Mouse (Mus musculus): ENCODE measurements around the gene Pigb. TPM values are rescaled to one million over a fixed set of nuclear protein-coding genes. Genes with fewer than 3 reads are reported as not detected.

The Pigb gene
- polyA plus RNA-seq, 1 experiment from 2014 or later, result 14.7 TPM

DNA sequence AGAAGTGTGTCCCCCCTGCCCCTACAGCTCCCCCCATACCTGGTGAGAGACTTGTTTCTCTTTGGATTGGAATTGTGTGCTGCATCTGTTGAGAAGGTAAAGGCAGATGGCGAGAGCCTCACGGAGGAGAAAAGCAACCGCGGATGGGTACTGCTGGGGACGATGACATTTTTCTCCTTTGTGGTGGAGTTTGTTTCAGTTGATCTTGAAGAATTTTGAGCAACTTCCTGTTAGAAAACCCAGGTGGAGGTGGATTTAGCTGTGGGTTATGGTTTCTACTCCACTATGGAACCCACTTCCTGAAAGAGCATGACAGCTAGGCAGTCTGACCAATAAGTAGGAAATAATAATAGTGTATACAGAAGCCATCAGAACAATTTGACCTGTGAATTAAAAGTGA lies 33.0 kb upstream of the Pigb start:
- H3K27ac ChIP-seq (ENCODE audit: low read length), result no peak overlapping the region
- no peak overlapping the region for H3K9ac ChIP-seq (ENCODE audit: low read length)
- H3K4me1 ChIP-seq (replicated peaks; ENCODE audit: control insufficient read depth, insufficient read depth, low read length), result peaks cover 3% of the 10 kb centered on the region; the same call in 1 of the 2 replicates
- H3K4me2 ChIP-seq (ENCODE audit: low read depth, low read length), result no peak overlapping the region
- 80% methylated on average over 5 of the region's 5 CpGs for WGBS
- H3K27me3 ChIP-seq (ENCODE audit: control insufficient read depth, insufficient read depth, low read depth, low read length), result no peaks in the 10 kb centered on the region
- H3K4me3 ChIP-seq (ENCODE audit: low read length), result no peak overlapping the region
- no peaks in the 10 kb centered on the region for H3K36me3 ChIP-seq (ENCODE audit: control insufficient read depth, insufficient read depth, low read length)
- peaks cover 2% of the 10 kb centered on the region; the same call in 1 of the 2 replicates for H3K9me3 ChIP-seq (ENCODE audit: control insufficient read depth, low read length)
- ATAC-seq (ENCODE audit: low read depth), result no peak

DNA sequence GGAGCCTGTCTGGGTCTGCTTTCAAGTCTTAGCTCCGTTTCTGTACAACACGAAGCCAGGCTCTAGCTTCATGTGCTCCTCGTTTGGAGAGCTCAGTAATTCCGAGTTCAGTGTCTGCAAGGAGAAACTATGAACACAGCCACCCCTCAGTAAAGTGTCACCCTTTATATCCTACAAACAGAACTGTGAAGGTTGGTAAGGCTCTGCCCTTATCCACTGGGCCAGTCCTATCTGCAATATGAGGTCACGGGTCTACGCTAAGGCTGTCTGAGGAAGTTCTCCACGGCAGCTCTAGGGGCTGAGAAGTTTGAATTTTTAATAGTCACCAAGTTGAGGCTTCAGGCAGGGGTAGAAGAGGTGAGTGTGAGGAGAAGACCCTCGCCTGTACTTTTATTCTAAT lies 32.2 kb upstream of the Pigb start:
- Histone ChIP-seq H3K27me3 (ENCODE audit: control insufficient read depth, insufficient read depth, low read depth, low read length) (no peaks in the 10 kb centered on the region), H3K4me1 (replicated peaks; ENCODE audit: control insufficient read depth, insufficient read depth, low read length) (peaks cover 10% of the 10 kb centered on the region), H3K27ac (ENCODE audit: low read length) (no peak overlapping the region), H3K9me3 (ENCODE audit: control insufficient read depth, low read length) (peaks cover 2% of the 10 kb centered on the region; the same call in 1 of the 2 replicates), H3K4me2 (ENCODE audit: low read depth, low read length) (no peak overlapping the region), H3K4me3 (ENCODE audit: low read length) (no peak overlapping the region), H3K36me3 (ENCODE audit: control insufficient read depth, insufficient read depth, low read length) (no peaks in the 10 kb centered on the region), H3K9ac (ENCODE audit: low read length) (no peak overlapping the region)
- 68% methylated on average over 8 of the region's 8 CpGs for WGBS
- no peak for ATAC-seq (ENCODE audit: low read depth)

DNA sequence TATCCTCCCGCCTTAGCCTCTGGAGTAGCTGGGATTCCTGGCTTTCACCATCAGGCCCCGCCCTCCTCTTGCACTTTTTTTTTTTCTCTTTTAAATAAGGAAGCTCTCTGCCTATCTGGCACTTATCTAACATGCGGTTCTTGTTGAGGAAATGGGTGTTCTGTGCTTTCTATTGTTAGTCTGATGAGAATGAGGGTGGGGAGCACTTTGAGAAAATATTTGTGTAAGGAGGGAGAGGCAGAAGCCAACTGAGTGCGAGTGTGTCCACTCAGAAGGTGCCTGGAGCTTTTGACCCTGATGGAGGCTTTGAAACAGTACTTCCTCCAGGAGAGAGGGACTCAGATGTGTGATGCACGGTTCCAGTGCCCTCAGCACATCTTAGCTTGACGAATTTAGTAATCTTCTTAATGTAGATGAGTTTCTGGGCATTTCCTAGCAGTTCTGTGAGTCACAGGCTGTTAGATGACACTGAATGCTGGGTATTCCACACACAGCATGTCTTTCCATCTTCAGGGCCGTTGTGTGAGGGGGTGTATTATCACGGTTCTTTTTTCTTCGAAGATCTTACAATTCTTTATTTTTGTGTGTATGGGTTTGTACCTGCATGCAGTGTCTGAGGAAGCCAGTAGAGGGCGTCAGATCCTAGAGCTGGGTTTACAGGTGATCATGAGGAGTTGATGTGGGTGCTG lies 30.9 kb upstream of the Pigb start:
- Histone ChIP-seq H3K36me3 (ENCODE audit: control insufficient read depth, insufficient read depth, low read length) (no peaks in the 10 kb centered on the region), H3K4me1 (replicated peaks; ENCODE audit: control insufficient read depth, insufficient read depth, low read length) (peaks cover 14% of the 10 kb centered on the region), H3K27ac (ENCODE audit: low read length) (peak overlapping the region; percentile 62), H3K9me3 (ENCODE audit: control insufficient read depth, low read length) (peaks cover 2% of the 10 kb centered on the region; the same call in 1 of the 2 replicates), H3K4me2 (ENCODE audit: low read depth, low read length) (no peak overlapping the region), H3K9ac (ENCODE audit: low read length) (no peak overlapping the region), H3K27me3 (ENCODE audit: control insufficient read depth, insufficient read depth, low read depth, low read length) (no peaks in the 10 kb centered on the region), H3K4me3 (ENCODE audit: low read length) (no peak overlapping the region)
- WGBS, result 56% methylated on average over 10 of the region's 10 CpGs
- ATAC-seq (ENCODE audit: low read depth), result no peak

DNA sequence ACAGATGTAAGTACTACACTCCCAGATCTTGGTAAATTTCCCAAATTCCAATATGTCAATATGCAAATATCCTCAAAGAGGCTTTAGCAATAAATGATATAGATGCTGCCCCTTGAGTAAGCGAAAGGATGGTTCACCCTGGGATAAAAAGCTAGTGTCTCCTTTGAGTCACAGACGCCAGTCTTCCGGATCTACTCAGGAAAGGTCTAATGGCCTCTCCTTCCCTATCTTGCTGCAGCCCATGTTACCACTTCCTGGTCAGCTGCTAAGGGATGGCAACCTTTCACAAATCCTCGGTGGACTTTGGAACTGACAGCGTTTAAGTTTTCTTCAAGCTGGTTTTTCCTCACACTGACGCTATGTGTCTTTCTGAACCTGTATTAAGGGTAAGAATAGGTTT lies 28.5 kb upstream of the Pigb start:
- no peaks in the 10 kb centered on the region for H3K36me3 ChIP-seq (ENCODE audit: control insufficient read depth, insufficient read depth, low read length)
- no peak overlapping the region for H3K9ac ChIP-seq (ENCODE audit: low read length)
- H3K4me2 ChIP-seq (ENCODE audit: low read depth, low read length), result no peak overlapping the region
- peak overlapping the region; percentile 66 for H3K27ac ChIP-seq (ENCODE audit: low read length)
- no peaks in the 10 kb centered on the region for H3K27me3 ChIP-seq (ENCODE audit: control insufficient read depth, insufficient read depth, low read depth, low read length)
- 64% methylated on average over 6 of the region's 6 CpGs for WGBS
- peak; percentile 61; the same call in 1 of the 2 replicates for ATAC-seq (ENCODE audit: low read depth)
- peaks cover 2% of the 10 kb centered on the region; the same call in 1 of the 2 replicates for H3K9me3 ChIP-seq (ENCODE audit: control insufficient read depth, low read length)
- peaks cover 14% of the 10 kb centered on the region for H3K4me1 ChIP-seq (replicated peaks; ENCODE audit: control insufficient read depth, insufficient read depth, low read length)
- H3K4me3 ChIP-seq (ENCODE audit: low read length), result no peak overlapping the region

DNA sequence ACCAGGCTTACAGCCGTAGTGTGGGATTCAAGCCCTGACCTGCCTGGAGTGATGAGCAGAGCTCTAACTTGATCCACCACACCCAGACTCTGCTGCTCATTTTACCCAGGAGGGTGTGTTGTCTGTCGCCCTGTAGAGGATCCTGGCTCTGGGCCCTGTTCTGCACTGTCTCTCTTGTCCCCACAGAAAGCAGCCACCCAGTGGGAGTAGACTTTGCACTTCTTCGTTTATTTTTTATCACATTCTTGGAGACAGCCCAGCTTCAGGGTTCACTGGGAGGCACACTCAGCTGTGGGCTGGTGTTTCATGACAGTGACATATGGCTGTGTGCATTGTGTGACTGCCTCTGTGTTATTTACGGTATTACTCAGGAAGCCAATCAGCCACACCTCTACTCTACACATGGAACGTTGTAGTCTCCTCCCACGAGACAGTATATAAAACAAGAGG lies 28.1 kb upstream of the Pigb start:
- ATAC-seq (ENCODE audit: low read depth), result peak; percentile 84
- H3K36me3 ChIP-seq (ENCODE audit: control insufficient read depth, insufficient read depth, low read length), result no peaks in the 10 kb centered on the region
- H3K9ac ChIP-seq (ENCODE audit: low read length), result no peak overlapping the region
- peaks cover 19% of the 10 kb centered on the region for H3K4me1 ChIP-seq (replicated peaks; ENCODE audit: control insufficient read depth, insufficient read depth, low read length)
- peaks cover 2% of the 10 kb centered on the region; the same call in 1 of the 2 replicates for H3K9me3 ChIP-seq (ENCODE audit: control insufficient read depth, low read length)
- peak overlapping the region; percentile 66 for H3K27ac ChIP-seq (ENCODE audit: low read length)
- no peak overlapping the region for H3K4me3 ChIP-seq (ENCODE audit: low read length)
- H3K27me3 ChIP-seq (ENCODE audit: control insufficient read depth, insufficient read depth, low read depth, low read length), result no peaks in the 10 kb centered on the region
- H3K4me2 ChIP-seq (ENCODE audit: low read depth, low read length), result peak overlapping the region; percentile 9; the same call in 1 of the 2 replicates
- 15% methylated on average over 6 of the region's 6 CpGs for WGBS

DNA sequence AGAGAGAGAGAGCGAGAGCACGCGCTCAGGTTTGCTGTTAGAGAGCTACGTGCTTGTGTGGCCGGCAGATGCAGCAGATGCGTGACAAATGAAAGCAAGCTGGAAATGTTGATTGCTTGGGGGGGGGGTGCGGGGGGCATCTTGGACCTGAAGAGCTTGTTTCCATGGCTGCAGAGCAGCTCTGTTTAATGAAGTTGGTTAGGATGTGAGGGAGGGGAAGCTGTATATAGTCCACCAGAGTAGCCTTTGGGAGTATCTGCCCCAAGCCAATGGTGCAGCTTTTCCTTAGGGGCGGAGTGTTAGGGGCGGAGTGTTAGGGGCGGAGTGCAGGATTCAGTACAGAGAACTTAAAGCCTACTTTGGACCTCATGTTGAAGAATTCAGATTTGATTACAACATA lies 26.9 kb upstream of the Pigb start:
- Histone ChIP-seq H3K36me3 (ENCODE audit: control insufficient read depth, insufficient read depth, low read length) (no peaks in the 10 kb centered on the region), H3K4me2 (ENCODE audit: low read depth, low read length) (peak overlapping the region; percentile 36), H3K27ac (ENCODE audit: low read length) (no peak overlapping the region), H3K4me3 (ENCODE audit: low read length) (peak overlapping the region; percentile 11; the same call in 1 of the 2 replicates), H3K9me3 (ENCODE audit: control insufficient read depth, low read length) (peaks cover 2% of the 10 kb centered on the region; the same call in 1 of the 2 replicates), H3K27me3 (ENCODE audit: control insufficient read depth, insufficient read depth, low read depth, low read length) (no peaks in the 10 kb centered on the region), H3K9ac (ENCODE audit: low read length) (no peak overlapping the region), H3K4me1 (replicated peaks; ENCODE audit: control insufficient read depth, insufficient read depth, low read length) (peaks cover 19% of the 10 kb centered on the region)
- WGBS, result 34% methylated on average over 9 of the region's 10 CpGs
- peak; percentile 69 for ATAC-seq (ENCODE audit: low read depth)

DNA sequence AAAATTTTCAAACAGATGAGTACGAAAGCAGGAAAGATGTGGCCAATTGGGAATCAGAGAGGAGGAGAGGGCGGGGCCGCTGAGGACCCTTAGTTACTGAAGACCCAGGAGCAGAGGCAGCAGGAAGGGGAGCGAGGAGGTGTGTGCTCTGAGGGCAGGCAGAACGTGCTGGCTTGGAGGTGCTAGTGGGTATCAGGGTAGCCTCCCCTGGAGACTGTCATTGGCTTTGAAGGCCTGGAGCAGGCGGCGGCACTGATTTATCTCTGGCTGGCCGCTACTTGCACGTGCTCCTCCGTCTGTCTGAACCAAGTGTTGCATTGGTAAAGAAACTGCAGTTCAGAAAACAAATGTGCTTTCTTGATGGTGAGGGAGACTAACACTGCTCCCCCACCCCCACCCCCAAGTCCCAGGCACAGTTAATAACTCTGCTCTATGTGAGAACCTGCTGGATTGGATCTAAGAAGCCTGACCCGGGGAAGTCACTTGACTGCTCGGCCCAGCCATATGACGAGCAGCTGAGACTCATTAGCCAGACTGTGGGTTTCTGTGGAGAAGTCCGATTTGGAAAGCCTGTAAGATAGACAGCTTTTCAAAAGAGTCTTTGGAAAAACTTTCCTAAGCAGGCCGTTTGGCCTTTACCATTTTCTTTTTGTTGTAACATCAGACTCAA lies 23.6 kb upstream of the Pigb start:
- H3K4me3 ChIP-seq (ENCODE audit: low read length), result no peak overlapping the region

DNA sequence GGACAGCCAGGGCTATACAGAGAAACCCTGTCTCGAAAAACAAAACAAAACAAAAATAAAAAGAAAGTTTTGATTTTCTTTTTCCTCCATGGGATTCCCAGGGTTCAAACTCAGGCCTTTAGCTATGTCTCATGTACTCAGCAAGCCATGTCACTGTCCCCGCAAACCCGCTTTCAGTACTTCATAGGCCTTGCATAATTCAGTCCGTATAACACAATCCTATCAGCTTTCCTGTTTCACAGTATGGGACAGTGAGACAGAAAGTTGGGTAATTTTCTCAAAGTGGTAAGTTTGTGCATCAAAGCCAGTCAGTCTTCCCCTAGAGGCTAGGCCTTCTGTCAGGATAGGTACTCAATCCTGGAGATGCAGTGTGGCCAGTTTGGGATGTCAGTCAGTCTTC lies 19.0 kb upstream of the Pigb start:
- Histone ChIP-seq H3K36me3 (ENCODE audit: control insufficient read depth, insufficient read depth, low read length) (no peaks in the 10 kb centered on the region), H3K27ac (ENCODE audit: low read length) (no peak overlapping the region), H3K9me3 (ENCODE audit: control insufficient read depth, low read length) (no peaks in the 10 kb centered on the region), H3K4me1 (replicated peaks; ENCODE audit: control insufficient read depth, insufficient read depth, low read length) (peaks cover 5% of the 10 kb centered on the region), H3K4me3 (ENCODE audit: low read length) (no peak overlapping the region), H3K9ac (ENCODE audit: low read length) (no peak overlapping the region), H3K4me2 (ENCODE audit: low read depth, low read length) (no peak overlapping the region), H3K27me3 (ENCODE audit: control insufficient read depth, insufficient read depth, low read depth, low read length) (no peaks in the 10 kb centered on the region)
- WGBS, result 91% methylated on average over 4 of the region's 4 CpGs
- no peak for ATAC-seq (ENCODE audit: low read depth)

More for the DNA sequence above, 23.6 kb upstream of the Pigb start:
- Histone ChIP-seq H3K27ac (ENCODE audit: low read length) (no peak overlapping the region), H3K4me2 (ENCODE audit: low read depth, low read length) (peak overlapping the region; percentile 39), H3K27me3 (ENCODE audit: control insufficient read depth, insufficient read depth, low read depth, low read length) (no peaks in the 10 kb centered on the region), H3K9ac (ENCODE audit: low read length) (0 out of 2 replicates have a peak overlapping the region, but pooled peaks have one; percentile 6), H3K9me3 (ENCODE audit: control insufficient read depth, low read length) (no peaks in the 10 kb centered on the region), H3K36me3 (ENCODE audit: control insufficient read depth, insufficient read depth, low read length) (no peaks in the 10 kb centered on the region), H3K4me1 (replicated peaks; ENCODE audit: control insufficient read depth, insufficient read depth, low read length) (peaks cover 19% of the 10 kb centered on the region)
- no peak for ATAC-seq (ENCODE audit: low read depth)
- 25% methylated on average over 15 of the region's 15 CpGs for WGBS

DNA sequence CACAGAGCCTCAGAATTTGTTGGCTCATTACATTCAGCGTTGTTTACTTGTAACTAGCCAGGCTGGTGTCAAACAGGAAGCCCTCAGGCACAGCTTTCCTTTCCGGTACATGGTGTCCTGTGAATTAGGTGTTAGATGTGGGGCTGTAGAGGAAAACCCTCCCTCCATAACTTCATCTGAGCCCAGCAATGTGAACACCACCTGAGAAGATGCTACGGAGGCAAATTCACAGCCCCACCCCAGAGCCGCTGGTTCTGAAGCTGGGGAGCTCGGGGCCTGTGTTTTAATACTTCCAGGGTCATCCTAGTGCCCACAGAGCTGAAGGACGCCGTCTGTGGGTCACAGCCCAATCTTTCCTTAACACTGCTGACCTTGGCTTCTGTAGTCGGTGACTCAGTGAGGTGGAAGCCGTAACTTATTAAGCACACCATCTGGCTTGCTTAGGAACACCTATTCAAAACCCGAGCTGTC lies 15.3 kb upstream of the Pigb start:
- no peaks in the 10 kb centered on the region for H3K27me3 ChIP-seq (ENCODE audit: control insufficient read depth, insufficient read depth, low read depth, low read length)
- no peaks in the 10 kb centered on the region for H3K9me3 ChIP-seq (ENCODE audit: control insufficient read depth, low read length)
- H3K27ac ChIP-seq (ENCODE audit: low read length), result no peak overlapping the region
- H3K4me3 ChIP-seq (ENCODE audit: low read length), result no peak overlapping the region
- H3K9ac ChIP-seq (ENCODE audit: low read length), result no peak overlapping the region
- no peaks in the 10 kb centered on the region for H3K36me3 ChIP-seq (ENCODE audit: control insufficient read depth, insufficient read depth, low read length)
- 49% methylated on average over 10 of the region's 10 CpGs for WGBS
- no peak overlapping the region for H3K4me2 ChIP-seq (ENCODE audit: low read depth, low read length)
- ATAC-seq (ENCODE audit: low read depth), result no peak
- H3K4me1 ChIP-seq (replicated peaks; ENCODE audit: control insufficient read depth, insufficient read depth, low read length), result no peaks in the 10 kb centered on the region; the same call in 1 of the 2 replicates
